Mouse (Mus musculus) 416B (cell line): Measurements from ENCODE around the gene Mthfd1.
A peak's percentile ranks its signal among the peaks of the same experiment; 100 is the strongest.
"Not testable (repeated sequence)": the region's sequence is repeated elsewhere in the genome, so short reads cannot be mapped to it uniquely, and the experiment has no call there.

Experiments
- DNase-seq: peaks from one replicate; pipeline ENCODE4 v3.0.0; 2011; ENCODE audit warnings: low read depth

Gene Mthfd1

DNA sequence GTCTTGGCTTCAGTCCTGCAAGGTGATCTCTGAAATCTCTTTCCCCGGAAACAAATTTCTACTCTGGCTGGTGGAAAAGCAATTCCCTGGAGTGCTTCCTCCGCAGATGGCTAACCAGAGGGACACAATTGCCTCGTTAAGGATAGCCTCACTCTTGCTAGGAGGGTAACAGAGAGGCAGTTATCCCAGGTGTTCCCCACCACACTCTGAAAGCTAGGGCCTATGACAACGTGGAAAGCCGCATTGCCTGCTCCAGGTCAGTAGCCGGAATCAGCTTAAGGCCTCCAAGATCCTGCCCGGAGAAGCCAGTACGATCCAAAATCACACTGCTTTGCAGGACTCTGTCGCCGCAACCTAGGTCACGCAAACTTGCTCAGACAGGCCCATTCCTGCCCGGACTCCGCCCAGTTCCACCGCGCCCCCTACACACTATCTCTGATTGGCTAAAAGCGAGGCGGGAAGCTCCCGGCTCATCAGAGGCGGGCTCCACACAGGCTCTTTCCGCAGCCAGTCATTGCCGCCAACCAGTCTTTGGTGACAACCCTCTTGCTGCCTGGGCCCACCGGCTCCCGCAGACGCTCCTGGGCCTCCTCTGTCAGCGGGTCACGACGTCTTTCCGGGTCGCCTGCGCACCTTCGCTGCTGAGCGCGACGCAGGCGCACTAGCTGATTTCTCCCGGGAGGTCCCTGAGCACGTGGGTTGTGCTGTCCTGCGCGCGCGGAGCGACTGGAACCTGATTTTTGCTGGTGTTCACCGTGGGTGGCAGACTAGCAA is at the start of gene Mthfd1:
TSS of gene Mthfd1 (plus strand) at position 574 of the 774 bp plus-strand sequence.
- DNase-seq: peak; percentile 98

DNA sequence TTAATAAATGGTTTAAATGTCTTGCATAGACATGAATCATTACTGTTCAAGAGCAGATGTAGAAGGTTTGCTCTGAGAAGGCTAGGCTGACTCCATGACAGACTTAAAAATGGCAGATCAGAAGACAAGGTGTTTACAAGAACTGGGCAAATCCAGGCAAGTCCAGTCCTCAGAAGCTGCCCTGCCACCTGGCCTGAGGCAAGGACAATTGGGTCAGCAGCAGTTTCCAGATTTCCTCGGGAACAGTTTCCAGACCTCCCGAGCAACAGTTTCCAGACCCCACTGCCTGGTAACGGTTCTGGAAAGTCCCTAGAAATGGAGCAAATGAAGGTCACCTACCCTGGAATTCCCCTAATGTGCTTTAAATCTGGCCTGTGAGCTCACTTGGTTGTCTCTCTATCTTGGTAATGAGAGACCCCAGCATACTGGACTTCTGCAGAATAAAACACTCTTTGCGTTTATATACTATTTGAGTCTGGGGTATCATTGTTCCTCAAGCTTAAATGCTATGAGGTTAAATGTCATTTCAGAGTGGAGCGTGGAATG is 45.6 kb upstream of the Mthfd1 start:
- DNase-seq: no peak

DNA sequence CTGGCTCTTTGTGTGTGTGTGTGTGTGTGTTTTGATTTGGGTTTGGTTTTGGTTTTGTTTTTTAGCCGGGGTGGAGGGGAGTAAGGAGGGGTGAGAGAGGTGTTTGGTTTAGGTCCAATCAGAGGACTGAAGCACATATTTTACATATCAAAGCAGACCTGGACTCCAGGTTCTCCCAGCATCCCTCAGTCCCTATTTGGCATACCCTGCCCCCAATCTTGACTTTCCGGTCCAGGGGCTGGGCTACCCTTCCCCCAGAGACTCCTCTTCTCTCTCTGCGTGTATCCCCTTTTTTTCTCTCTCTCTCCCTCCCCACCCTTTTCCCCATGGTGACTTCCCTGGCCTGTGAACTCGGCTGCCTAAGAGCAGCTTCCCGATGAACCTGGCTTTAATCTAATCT is 40.0 kb upstream of the Mthfd1 start:
- no peak for DNase-seq

DNA sequence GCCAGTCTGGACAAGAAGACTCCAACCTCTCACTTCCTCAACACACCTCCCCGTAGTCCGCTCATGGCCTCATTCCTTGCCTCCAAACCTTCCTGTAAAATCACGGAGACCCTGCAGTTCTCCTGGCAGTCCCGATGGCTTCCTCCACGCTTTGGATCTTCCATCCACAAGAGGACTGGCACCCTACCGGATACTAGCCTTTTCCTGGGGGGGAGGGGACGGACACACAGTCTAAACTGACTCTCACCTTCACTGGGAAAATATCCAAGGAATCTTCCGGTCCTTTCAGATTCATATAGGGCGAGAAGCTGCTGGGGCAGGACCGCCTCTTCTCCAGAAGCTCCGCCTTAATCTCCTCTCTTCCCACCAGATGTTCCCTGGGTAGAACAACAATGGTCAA is 38.4 kb upstream of the Mthfd1 start:
- DNase-seq: no peak

DNA sequence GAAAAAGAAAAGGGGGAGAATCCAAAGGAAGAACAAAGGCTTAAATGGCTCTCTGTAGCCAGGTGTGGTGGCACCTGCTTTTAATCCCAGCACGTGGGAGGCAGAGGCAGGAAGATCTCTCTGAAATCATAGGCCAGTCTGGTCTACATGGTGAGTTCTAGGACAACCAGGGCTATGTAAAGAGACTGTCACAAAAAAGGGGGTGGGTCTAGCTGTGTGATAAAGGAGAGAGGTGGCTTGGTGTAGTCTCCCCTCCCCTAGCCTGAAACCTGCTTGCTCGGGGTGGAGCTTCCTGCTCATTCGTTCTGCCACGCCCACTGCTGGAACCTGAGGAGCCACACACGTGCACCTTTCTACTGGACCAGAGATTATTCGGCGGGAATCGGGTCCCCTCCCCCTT is 33.0 kb upstream of the Mthfd1 start:
- not testable (repeated sequence) for DNase-seq

DNA sequence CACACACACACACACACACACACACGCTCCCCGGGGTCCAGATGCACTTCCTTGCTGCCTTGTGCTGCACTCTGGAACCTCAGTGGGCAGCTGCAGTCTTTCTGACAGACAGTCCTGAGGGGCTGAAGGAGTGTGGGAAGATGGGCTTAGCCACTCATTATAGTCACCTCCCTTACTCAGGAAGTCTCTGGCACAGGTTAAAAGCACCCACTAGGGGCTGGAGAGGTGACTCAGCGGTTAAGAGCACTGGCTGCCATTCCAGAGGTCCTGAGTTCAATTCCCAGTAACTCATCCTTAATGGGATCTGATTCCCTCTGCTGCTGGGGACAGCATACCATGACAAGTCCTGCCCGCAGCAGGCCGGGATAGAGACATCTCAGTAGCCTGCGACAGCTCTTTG is 24.5 kb upstream of the Mthfd1 start:
- no peak for DNase-seq

DNA sequence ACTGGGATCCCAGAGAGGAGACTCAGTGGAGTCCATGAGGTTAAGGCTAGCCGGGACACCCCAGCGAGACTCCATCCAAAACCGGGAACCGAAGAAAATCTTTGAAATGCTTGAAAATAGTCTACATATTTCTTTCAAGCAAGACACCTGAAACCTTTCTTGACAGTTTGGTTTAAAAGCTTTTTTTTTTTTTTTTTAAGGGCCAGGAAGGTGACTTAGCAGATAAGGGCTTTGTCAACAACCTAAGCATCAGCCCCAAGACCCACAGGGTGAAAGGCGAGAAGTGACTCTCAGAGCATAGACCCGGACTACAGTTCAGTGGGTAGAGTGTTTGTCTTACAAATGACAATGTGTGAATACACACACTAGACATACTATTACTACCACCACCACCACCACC is 19.8 kb upstream of the Mthfd1 start:
- DNase-seq: no peak

DNA sequence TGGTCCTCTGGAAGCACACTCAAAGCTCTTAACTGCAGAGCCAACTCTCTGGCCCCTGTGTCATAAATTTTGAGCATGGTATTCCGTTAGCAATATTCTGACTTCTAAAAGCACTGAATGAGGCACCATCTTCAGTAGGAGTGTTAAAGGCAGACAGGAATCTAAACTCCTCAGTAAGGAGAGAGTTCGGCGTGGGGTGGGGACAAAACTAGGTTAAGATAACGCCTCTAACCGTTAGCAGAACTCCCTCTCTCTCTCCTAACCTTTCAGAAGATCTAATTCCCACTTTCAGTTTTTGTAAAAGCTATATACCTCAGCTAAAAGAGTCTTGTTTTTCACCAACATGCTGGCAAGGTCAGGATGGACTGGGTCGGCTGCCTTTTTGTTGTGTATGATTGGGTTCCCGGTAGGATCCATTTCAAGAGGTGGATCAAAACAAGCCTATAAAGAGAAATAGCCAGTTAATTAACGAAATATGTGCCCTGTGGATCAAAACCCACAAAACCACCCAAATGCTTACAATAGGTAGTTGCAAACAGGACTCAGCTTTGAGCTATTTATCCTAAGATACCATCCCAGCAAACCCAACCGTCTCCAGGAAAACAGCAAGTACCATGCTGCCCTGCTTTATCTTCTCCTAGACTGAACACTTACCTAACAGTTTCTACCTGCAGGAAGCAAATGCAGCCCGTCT is 15.8 kb upstream of the Mthfd1 start:
- no peak for DNase-seq

DNA sequence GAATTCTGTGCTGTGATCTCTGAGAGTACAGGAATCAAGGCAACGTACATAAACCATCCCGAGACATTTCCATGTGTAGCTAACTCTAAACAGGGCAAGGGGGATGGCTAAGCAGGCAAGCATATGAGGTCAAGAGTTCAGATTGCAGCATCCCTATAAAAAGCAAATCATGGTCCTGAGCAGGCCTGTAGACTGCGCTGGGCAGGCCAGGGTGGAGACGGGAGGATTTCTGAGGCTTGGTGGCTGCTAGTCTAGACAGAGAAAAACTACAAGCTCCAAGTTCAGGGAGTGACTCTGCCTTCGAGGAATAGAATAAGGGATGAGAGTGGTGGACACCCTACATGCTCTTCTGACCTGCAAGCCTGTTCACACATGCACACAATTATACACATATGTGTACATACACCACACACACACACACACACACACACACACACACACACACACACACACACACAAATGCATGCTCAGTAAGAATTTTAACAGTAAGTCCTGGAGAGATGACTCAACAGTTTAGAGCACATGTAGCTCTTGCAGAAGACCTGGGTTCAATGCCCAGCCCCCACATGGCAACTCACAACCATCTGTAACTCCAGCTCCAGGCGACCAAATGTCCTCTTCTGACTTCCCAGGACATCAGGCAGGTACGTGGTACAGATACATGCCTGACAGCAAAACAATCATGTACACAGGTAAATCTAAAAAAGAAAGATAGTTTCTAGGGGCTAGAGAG is 15.1 kb upstream of the Mthfd1 start:
- no peak for DNase-seq

DNA sequence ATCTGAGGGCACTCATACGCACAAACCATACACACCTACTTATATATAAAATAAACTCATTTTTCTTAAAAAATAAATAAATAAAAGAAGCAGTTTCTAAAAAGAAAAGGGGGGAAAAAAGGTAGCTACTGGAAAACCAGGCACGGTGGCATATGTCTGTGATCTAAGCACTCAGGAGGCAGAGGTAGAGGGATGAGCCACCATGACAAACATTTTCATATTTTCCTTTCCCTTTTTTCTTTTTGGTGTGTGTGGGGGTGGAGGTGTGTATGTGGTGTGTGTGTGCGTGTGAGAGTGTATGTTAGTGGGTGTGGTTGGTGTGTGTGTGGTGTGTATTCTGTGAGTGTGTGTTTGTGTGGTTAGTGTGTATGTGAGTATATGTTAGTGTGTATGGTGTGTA is 14.4 kb upstream of the Mthfd1 start:
- DNase-seq: no peak

DNA sequence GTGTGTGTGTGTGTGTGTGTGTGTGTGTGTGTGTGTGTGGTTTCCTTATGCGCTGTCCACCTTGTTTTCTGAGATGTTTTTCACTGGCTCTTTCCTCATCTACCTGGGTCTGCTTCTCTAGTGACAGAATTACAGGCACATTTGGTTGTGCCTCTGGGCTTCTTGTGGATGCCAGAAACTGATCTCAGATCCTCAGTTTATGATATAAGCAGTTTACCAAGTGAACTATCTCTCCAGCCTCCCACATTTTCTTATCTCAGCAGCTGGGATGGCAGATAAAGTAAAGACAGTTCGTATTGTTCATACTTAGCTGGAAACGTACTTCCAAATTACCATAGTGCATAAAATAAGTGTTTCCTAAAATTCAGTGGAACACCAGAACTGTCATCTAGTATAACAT is 14.0 kb upstream of the Mthfd1 start:
- DNase-seq: no peak

DNA sequence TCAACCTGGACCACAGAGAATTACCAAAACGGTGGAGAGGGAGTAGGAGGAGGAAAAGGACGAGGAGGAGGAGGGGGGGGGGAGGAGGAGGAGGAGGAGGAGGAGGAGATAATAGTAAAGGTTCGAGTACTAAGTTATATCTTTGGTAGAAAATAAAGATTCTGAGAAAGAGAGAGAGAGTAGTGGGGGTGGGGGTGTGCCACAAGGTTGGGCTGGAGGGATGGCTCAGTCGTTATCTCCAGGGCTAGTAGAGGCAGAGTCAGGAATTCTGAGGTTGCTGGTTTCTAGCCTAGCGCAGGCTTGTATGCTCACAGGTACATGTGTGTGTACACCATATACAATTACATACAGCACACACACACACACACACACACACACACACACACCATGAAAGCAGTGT is 13.3 kb upstream of the Mthfd1 start:
- DNase-seq: no peak

DNA sequence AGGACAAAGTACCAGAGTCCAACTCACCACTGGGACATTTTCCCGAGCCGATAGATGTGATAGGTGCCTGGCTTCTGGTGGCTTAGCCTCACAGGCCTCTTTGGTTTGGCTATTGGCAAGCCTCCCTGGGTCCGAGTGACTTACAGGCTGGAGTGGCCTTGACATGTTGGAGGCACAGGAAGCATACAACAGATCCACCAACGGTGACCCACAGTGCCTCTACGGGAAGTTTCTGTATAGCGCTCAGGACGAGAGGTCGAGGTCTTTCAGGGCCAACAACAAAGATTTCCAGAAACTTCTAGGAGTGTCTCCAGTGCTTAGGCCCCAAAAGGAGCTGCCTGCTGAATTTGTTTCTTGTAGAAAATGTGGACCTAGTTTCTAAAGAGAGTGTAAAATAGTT is 10.1 kb upstream of the Mthfd1 start:
- DNase-seq: peak; percentile 66

DNA sequence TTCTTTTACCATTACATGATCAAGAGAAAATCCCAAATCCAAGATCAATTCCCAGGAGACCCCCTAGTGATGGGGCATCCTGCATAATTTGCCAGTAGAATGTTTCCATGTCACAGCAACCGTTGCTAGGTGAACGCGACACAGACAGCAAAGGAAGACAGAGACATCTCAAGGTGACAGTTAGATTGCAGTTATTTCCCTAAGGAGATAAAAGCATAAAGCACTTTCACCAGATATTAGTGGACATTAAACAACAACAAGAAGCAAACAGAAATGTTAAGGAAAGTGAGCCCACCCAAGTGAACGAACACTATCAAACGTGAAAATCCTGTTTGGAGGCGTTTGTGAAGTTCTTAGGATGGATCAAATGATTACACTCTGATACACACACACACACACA is 8.5 kb upstream of the Mthfd1 start, which contains the start of gene Tex21:
TSS of gene Tex21 (minus strand) at position 101 of the 400 bp plus-strand sequence.
- no peak for DNase-seq

DNA sequence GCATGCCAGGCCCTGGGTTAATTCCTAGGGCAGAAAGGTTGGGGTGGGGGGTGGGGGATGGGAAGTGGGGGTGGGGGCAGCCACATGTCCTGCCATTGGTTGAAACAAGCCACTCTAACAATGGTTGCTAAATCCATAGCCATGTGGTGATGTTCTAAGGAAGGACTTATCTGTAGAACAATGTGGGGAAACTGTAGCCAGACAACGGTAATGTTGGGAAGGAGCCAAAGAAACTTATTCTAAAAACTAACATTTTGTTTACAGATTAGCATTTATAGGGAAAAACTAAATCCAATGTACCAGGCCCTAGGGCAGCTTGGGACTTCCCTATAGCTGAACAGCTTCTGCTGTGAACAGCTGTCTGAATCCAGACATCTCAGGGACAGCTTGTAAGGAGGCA is 2.0 kb upstream of the Mthfd1 start:
- no peak for DNase-seq

DNA sequence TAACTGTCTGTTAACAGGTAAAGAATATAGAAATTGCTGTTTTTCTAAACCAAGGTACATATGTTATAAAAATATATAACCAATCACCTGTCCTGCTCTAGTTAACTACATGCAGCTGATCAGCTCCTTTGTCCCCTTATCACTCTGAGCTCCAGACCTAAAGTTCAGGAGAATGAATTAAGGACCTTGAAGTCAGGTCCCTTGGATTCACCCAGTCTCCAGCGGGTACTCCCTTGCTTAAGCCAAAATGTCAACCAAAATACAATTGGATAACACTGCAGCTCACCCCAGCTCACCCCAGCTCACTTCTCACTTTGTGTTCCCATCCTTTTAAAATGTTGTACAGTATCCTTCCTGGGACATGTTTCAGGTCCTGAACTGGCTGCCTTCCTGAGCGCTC is 1.5 kb upstream of the Mthfd1 start:
- no peak for DNase-seq

DNA sequence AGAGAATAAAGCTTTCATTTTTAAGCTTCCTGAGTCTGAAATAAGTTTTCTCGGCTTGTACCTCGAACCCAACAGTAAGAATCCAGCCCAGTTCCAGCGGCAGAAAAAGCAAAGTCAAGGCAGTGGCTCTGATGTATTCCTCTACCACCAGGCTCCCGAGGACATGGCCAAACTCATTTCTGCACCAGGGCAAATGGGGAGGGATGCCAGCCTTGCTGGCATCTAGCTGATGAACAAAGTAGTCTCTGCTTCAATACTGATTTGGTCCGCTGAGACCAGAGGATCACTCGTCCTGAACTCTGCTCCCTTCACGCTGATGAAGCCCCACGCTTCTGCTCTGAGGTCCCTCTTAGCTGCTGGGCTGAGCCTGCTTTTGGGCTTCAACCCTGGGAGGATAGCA is 1.1 kb upstream of the Mthfd1 start:
- DNase-seq: no peak

DNA sequence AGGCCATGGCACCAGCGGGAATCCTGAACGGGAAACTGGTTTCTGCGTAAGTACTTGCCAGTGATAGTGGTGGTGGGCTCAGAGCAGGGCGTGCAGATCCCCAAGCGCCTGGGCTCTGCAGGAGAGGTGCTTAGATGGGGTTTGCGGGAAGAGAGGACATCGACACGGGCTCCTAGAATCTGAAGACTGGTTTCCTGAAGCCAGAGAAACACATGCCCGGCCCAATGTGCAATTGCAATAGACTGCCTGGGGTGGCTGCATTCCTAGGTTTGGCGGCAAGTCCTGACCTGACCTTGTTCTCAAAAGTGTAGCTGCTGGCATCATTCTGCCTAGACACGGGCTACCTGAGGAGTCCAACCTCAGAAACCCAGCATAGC is 389 bp downstream of the Mthfd1 start:
- DNase-seq: no peak

DNA sequence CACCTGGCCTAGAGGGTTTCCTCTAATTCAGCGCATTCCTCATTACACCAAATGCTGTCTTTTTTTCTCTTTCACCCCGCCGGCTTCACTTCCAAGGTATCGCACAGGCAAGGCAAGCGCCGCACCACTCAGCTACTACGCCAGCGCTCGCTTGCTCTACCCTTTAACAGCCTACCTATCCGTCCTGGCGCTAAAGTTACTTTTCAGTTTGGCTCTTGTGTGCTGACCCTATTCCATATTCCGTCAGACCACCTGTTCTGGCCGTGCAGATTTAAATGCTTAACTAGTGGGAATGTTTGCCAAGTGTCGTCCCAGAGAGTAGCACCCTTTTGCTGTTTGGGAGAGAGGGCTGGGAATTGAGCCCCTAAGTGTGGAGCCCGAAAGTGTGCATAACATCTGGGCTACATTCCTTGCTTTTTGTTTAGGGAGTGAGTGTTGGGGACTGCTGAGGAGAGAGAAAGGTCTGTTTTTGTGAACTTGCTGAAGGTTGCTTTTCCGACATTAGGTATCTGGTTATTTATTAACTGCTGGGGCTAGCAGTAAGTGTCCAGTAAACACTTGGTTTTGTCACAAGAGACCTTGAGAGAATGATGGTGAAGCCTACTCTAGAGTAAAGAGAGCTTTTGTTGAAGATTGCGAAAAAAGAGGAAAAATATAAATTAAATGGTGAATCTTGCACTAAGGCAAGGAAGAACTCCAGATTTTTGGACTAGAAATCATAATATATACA is 1.2 kb downstream of the Mthfd1 start:
- DNase-seq: peak; percentile 28

DNA sequence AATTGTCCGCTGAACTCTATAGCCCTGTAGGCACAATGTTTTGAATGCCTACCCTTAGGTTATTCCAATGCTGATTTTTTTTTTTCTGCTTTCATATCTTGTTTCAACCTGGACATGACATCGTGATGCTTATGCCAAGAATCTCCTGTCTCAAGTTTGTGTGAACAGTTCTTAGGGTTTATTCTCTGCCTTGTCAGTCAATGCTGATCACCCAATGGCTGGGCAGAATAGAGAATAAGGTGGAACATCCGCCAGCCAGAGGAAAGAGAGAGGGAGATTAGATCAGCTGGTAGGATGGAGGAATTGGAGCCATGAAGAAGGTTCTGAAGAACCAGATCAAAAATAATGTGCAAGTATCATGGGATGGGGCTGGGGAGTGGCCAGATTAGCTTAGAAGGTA is 5.6 kb downstream of the Mthfd1 start:
- DNase-seq: no peak

DNA sequence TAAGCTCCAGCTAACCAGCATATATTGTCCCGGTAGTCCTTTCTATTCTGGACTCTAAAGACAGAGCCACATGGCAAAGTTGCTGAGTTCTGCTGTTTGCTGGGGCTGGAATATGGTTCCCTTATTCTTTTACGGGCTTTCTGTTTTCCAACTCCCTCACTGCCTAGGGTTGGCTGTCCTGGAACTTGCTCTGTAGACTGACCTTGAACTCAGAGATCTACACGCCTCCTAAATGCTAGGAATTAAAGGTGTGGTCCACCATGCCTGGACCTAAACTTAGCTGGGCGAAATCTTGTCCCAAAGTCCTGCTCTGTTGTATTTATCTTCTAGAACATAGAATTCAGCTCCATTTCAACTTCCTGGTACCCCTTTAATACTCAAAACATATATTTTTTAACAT is 6.5 kb downstream of the Mthfd1 start:
- DNase-seq: no peak

DNA sequence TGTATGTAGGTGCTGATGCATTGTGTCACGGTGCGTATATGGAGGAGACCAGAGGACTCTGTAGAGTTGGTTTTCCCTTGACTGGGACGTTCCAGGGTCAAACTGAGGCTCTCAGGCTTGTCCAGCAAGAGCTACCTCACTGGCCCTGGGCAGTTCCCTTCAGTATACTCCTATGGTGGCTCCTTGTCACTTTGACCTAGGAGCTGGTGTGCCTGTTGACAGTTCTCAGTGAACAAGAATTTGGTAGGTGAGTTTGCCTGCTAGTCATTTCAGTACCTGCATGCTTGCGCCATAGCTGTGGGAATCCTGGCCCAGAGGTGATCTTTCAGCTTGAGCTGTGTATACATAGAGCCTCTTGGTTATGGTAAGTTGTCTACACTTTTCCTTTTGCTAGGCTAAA is 7.8 kb downstream of the Mthfd1 start:
- no peak for DNase-seq
